Mouse (Mus musculus): ENCODE data around the gene Tpst2.
A peak's percentile ranks its signal among the peaks of the same experiment; 100 is the strongest.

Gene Tpst2

GRCm38 (mm10) chr5:112282123-112282779, 5.8 kb downstream of the Tpst2 start:
- DNase-seq (ENCODE audit: low spot score), result no peak

GRCm38 (mm10) chr5:112282780-112283482, 6.4 kb downstream of the Tpst2 start:
- peak; percentile 65 for DNase-seq (ENCODE audit: low spot score)

- no peak for DNase-seq (ENCODE audit: low spot score)
These were observed 7.2 kb downstream of the Tpst2 start for GRCm38 (mm10) chr5:112283543-112284202.

GRCm38 (mm10) chr5:112284203-112284582, 7.7 kb downstream of the Tpst2 start:
- no peak for DNase-seq (ENCODE audit: low spot score)

GRCm38 (mm10) chr5:112285548-112286085, 9.1 kb downstream of the Tpst2 start:
- no peak for DNase-seq (ENCODE audit: low spot score)

- DNase-seq (ENCODE audit: low spot score), result peak; percentile 74
These were observed 10.1 kb downstream of the Tpst2 start for GRCm38 (mm10) chr5:112286608-112286983.

GRCm38 (mm10) chr5:112286984-112287641, 10.6 kb downstream of the Tpst2 start:
- peak; percentile 79 for DNase-seq (ENCODE audit: low spot score)

GRCm38 (mm10) chr5:112287652-112288051, 11.2 kb downstream of the Tpst2 start:
- DNase-seq (ENCODE audit: low spot score), result no peak

- no peak for DNase-seq (ENCODE audit: low spot score)
These were observed 12.0 kb downstream of the Tpst2 start for GRCm38 (mm10) chr5:112288193-112289141.

- DNase-seq (ENCODE audit: low spot score), result peak; percentile 0
These were observed 12.7 kb downstream of the Tpst2 start for GRCm38 (mm10) chr5:112289236-112289635.

GRCm38 (mm10) chr5:112289819-112290535, 13.5 kb downstream of the Tpst2 start:
- DNase-seq (ENCODE audit: low spot score), result peak; percentile 0

GRCm38 (mm10) chr5:112290536-112290880, 14.0 kb downstream of the Tpst2 start:
- peak; percentile 0 for DNase-seq (ENCODE audit: low spot score)

GRCm38 (mm10) chr5:112291866-112292265, 15.4 kb downstream of the Tpst2 start:
- peak; percentile 26 for DNase-seq (ENCODE audit: low spot score)

GRCm38 (mm10) chr5:112292343-112292980, 16.0 kb downstream of the Tpst2 start:
- peak; percentile 0 for DNase-seq (ENCODE audit: low spot score)

- no peak for DNase-seq (ENCODE audit: low spot score)
These were observed 17.3 kb downstream of the Tpst2 start for GRCm38 (mm10) chr5:112293800-112294199.

GRCm38 (mm10) chr5:112294696-112295095, 18.2 kb downstream of the Tpst2 start:
- peak; percentile 0 for DNase-seq (ENCODE audit: low spot score)

- peak; percentile 1 for DNase-seq (ENCODE audit: low spot score)
These were observed 18.7 kb downstream of the Tpst2 start for GRCm38 (mm10) chr5:112295162-112295561.

- no peak for DNase-seq (ENCODE audit: low spot score)
These were observed 19.1 kb downstream of the Tpst2 start for GRCm38 (mm10) chr5:112295564-112295963.

- no peak for DNase-seq (ENCODE audit: low spot score)
These were observed 20.1 kb downstream of the Tpst2 start for GRCm38 (mm10) chr5:112296404-112297181.

Data from T-cell, adult 2 months (primary cell).